Mouse (Mus musculus): ENCODE results near the gene Gfap. TPM values are rescaled to one million over a fixed set of nuclear protein-coding genes. Genes with fewer than 3 reads are reported as not detected.

Gfap gene
- polyA plus RNA-seq (2016; fragmentation: Nextera tagmentation; extraction: Ambion mirVana), result 0.05 and 0.09 TPM in 2 replicates

- peak; percentile 82 for DNase-seq (ENCODE audit: low spot score)
- Histone ChIP-seq H3K9me3 (replicated peaks) (no peaks in the 10 kb centered on the region), H3K4me3 (no peak within 1 kb of the TSS), H3K4me1 (peaks cover 12% of the 10 kb centered on the region), H3K36me3 (peaks cover 16% of the 10 kb centered on the region), H3K27ac (replicated peaks) (no peak within 1 kb of the TSS), H3K27me3 (ENCODE audit: low read depth, poor library complexity, severe bottlenecking) (peaks cover 32% of the 10 kb centered on the region)
- 12% methylated on average over 7 of the region's 7 CpGs for WGBS
These were observed at the start of gene Gfap for GRCm38 (mm10) chr11:102900763-102901162. Gfap (minus strand) TSS chr11:102900912.

- WGBS, result 1% methylated on average over 51 of the region's 51 CpGs
- peak overlapping the region; percentile 77 for H3K27ac ChIP-seq (replicated peaks)
- H3K4me3 ChIP-seq, result peak overlapping the region; percentile 60
- H3K9me3 ChIP-seq (replicated peaks), result no peaks in the 10 kb centered on the region
- peak; percentile 57 for DNase-seq (ENCODE audit: low spot score)
- H3K36me3 ChIP-seq, result no peaks in the 10 kb centered on the region
- H3K4me1 ChIP-seq, result peaks cover 65% of the 10 kb centered on the region
- H3K27me3 ChIP-seq (ENCODE audit: low read depth, poor library complexity, severe bottlenecking), result peaks cover 100% of the 10 kb centered on the region
These were observed 47.6 kb upstream of the Gfap start for GRCm38 (mm10) chr11:102948043-102948961.

DNA sequence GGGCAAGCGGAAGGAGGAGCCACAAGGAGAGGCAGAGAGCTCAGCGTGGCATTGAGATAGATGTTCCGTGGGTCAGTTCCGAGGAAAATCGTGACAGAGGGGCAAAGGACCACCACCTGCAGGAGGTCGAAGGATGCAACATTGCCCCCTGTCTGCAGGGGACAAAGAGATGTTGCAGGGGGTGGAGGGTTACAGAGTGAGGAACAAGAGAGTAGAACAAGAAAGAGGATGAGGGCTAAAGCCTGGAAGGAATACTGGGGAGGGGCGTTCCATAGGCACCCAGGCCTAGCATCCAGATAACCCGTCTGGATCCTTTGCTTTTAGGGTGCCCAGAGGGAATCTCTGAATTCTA is 46.3 kb upstream of the Gfap start:
- Histone ChIP-seq H3K36me3 (no peaks in the 10 kb centered on the region), H3K4me1 (peaks cover 52% of the 10 kb centered on the region), H3K9me3 (replicated peaks) (no peaks in the 10 kb centered on the region), H3K4me3 (peak overlapping the region; percentile 60), H3K27ac (replicated peaks) (peak overlapping the region; percentile 73; the same call in 1 of the 2 replicates), H3K27me3 (ENCODE audit: low read depth, poor library complexity, severe bottlenecking) (peaks cover 100% of the 10 kb centered on the region)
- DNase-seq (ENCODE audit: low spot score), result no peak
- whole genome bisulfite sequencing, result 1% methylated on average over 8 of the region's 8 CpGs

DNA sequence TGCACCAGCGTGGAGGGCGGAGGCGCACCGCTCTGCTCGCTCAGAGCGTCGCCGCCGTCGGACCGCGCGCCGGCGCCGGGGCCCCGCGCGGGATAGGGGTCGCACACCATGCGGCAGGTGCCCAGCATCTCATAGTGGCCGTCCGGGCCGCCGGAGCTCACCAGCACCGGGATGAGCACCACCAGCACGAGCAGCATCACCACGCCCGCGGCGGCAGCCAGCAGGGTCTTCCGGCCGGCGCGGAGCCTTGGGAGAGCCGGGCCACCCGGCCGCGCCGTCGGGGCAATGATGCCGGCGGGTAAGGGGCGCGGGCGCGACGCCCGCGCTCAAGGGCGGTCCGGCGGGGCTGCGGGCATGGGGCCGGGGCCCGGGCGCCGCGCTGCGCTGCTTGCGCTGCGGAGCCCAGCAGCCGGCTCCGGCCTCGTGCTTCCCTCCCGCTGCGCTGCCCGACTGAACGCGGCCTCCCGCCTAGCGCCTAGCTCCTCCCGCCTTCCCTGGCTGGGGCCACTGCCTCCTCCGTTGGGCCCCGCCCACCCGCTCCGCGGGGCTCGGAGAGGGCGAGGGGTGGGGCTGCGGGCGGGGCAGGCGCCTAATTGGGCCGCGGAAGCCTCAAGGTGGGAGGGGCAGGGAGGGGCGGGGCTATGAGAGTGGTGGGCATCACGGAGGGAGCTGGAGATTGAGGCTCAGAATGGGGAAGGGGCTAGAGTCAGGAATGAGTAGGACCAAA is 45.7 kb upstream of the Gfap start, which contains the start of gene C1ql1:
Gene C1ql1, minus strand, starts transcription at position 424 of the 727 bp plus-strand sequence.
- Histone ChIP-seq H3K27ac (replicated peaks) (peak within 1 kb of the TSS; percentile 73), H3K36me3 (no peaks in the 10 kb centered on the region), H3K4me3 (peak within 1 kb of the TSS; percentile 60), H3K9me3 (replicated peaks) (no peaks in the 10 kb centered on the region), H3K27me3 (ENCODE audit: low read depth, poor library complexity, severe bottlenecking) (peaks cover 99% of the 10 kb centered on the region), H3K4me1 (peaks cover 48% of the 10 kb centered on the region)
- WGBS, result under 1% methylated on average over 87 of the region's 87 CpGs
- DNase-seq (ENCODE audit: low spot score), result peak; percentile 92

DNA sequence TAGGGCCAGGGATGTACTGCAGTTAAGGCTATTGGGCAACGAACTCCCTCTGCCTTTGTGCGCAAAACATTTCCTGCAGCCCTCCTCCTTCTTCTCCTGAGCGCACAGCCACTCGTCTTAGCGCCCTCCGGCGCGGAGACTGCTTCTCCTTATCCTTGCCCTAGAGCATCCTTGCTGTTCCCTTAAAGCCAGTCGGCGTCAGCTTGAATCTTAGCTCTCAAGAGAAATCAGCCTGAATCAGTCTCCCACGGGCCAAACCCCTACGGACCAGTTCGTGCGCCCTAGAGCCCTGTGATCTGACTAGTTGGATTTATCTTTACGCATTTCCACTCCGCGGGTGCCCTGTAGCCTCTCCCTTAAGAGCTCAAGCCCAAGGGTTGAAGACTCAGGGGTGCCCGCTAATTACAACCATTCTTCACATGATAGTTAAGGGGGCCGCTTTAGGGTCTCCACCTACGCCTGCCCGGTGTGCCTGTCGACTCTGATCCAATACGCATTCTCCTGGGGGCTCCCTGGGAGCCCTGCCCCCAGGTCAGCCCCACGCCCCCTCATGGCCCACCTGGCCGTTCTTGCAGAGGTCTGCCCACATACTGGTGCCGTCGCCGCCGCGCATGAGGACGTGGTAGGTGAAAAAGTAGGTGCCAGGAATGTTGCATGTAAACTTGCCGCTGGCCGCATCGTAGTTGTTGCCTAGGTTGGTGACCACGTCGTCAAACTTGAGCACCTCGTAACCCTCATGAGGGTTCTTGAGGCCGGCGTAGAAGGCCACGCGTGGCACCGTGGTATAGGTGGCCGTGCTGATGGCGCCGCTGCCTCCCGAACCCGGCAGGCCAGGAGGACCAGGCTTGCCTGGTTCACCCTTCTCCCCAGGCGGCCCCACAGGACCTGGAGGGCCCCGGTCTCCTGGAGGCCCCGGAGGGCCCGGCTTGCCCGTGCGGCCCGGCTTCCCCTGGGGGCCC is 44.9 kb upstream of the Gfap start:
- H3K36me3 ChIP-seq, result no peaks in the 10 kb centered on the region
- DNase-seq (ENCODE audit: low spot score), result no peak
- H3K27ac ChIP-seq (replicated peaks), result peak overlapping the region; percentile 73
- H3K9me3 ChIP-seq (replicated peaks), result no peaks in the 10 kb centered on the region
- peaks cover 99% of the 10 kb centered on the region for H3K27me3 ChIP-seq (ENCODE audit: low read depth, poor library complexity, severe bottlenecking)
- WGBS, result 2% methylated on average over 54 of the region's 54 CpGs
- H3K4me1 ChIP-seq, result peaks cover 48% of the 10 kb centered on the region
- H3K4me3 ChIP-seq, result peak overlapping the region; percentile 60

- no peak overlapping the region for H3K27ac ChIP-seq (replicated peaks)
- H3K4me1 ChIP-seq, result peaks cover 46% of the 10 kb centered on the region
- no peaks in the 10 kb centered on the region for H3K36me3 ChIP-seq
- 70% methylated on average over 6 of the region's 6 CpGs for WGBS
- no peak for DNase-seq (ENCODE audit: low spot score)
- no peaks in the 10 kb centered on the region for H3K9me3 ChIP-seq (replicated peaks)
- no peak overlapping the region for H3K4me3 ChIP-seq
- peaks cover 90% of the 10 kb centered on the region for H3K27me3 ChIP-seq (ENCODE audit: low read depth, poor library complexity, severe bottlenecking)
These were observed 40.5 kb upstream of the Gfap start for GRCm38 (mm10) chr11:102941236-102941635.

DNA sequence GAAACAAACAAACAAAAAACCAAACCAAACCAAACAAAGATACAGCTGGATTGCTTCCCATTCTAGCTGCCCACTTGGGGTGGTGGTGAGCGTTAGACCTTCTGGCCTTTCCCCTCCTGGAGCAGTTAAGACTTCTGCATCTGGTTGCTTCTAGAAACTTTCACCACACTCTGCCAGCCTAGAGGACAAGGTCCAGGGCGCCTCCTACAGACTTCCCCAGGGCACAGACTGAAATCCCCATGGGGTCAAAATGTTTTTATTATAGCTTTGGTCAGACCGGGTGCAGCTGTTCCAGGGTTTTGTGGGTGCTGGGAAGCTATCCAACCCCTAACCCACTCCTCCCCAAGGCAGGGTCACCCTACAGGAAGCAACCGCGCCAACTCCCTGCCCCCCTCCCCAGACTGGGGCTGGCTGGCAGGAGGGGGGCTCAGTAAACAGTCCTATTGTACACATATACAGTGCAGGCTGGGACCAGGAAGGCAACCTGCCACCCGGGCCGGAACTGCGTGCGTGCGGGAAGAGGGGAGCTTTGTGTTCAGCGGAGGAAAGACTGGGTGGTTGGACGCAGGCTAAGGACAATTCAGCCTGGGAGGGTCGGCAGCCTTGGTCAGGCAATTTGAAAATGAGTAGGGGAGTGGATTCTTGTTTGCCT is 38.4 kb upstream of the Gfap start:
- Histone ChIP-seq H3K4me3 (no peak overlapping the region), H3K27me3 (ENCODE audit: low read depth, poor library complexity, severe bottlenecking) (peaks cover 73% of the 10 kb centered on the region)
- WGBS, result 54% methylated on average over 13 of the region's 13 CpGs

DNA sequence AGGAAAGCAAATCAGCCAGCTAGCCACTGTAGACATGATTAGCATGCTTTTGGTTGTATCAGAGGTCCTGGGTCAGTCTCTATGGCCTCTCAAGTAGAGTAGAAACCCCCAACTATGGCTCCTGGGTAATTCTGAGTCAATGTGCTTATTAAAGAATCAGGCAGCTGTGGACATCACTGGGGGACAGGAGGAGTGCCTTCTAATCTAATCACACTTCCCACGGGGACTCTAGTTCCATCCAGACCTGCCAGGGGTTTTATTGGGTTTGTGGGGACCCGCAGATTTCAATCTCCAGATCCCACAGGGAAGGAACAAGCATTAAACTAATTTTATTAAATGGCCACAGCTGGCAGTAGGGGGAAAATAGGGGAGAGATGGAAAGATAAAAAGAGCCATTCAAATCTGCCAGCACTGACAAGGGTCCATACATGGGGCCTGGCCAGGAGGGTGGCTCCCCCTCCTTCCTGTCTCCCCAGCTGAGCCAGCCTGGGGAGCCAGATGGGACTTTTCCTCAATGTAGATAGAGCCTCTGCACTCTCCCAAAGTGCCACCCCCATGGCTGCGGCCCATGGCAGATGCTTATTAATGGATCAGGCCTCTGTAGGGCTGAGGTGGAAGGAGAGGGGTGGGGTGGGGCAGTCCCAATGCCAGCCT is 36.9 kb upstream of the Gfap start:
- Histone ChIP-seq H3K9me3 (replicated peaks) (no peaks in the 10 kb centered on the region), H3K27ac (replicated peaks) (no peak overlapping the region), H3K4me3 (no peak overlapping the region), H3K27me3 (ENCODE audit: low read depth, poor library complexity, severe bottlenecking) (peaks cover 65% of the 10 kb centered on the region), H3K4me1 (peaks cover 30% of the 10 kb centered on the region), H3K36me3 (no peaks in the 10 kb centered on the region)
- 82% methylated on average over 3 of the region's 3 CpGs for WGBS
- no peak for DNase-seq (ENCODE audit: low spot score)

More for the DNA sequence above, 38.4 kb upstream of the Gfap start:
- H3K9me3 ChIP-seq (replicated peaks), result no peaks in the 10 kb centered on the region
- no peaks in the 10 kb centered on the region for H3K36me3 ChIP-seq
- H3K27ac ChIP-seq (replicated peaks), result peak overlapping the region; percentile 52; the same call in 1 of the 2 replicates
- DNase-seq (ENCODE audit: low spot score), result no peak
- peaks cover 30% of the 10 kb centered on the region for H3K4me1 ChIP-seq

DNA sequence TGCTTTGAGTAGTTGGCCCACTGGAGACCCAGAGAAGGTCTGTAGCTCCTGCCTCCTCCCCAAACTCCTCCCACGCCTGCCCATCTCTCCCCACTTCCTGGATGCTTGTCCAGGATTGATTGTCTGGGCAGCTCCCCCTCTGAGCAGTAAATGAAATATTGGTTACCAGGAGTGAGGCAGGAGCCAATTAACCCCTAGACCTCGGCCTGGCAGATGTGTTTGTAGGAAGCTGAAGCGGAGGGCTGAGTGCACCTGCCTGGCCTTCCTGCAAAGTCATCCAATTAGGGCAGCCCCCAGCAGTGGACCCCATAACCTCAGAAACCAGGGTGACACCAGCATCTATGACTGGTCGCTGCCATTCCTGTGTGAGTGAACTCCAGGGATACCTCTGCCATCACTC is 35.6 kb upstream of the Gfap start:
- Histone ChIP-seq H3K27me3 (ENCODE audit: low read depth, poor library complexity, severe bottlenecking) (peaks cover 52% of the 10 kb centered on the region), H3K4me1 (peaks cover 30% of the 10 kb centered on the region), H3K4me3 (no peak overlapping the region), H3K27ac (replicated peaks) (no peak overlapping the region), H3K36me3 (no peaks in the 10 kb centered on the region), H3K9me3 (replicated peaks) (no peaks in the 10 kb centered on the region)
- DNase-seq (ENCODE audit: low spot score), result no peak
- 60% methylated on average over 4 of the region's 4 CpGs for WGBS

DNA sequence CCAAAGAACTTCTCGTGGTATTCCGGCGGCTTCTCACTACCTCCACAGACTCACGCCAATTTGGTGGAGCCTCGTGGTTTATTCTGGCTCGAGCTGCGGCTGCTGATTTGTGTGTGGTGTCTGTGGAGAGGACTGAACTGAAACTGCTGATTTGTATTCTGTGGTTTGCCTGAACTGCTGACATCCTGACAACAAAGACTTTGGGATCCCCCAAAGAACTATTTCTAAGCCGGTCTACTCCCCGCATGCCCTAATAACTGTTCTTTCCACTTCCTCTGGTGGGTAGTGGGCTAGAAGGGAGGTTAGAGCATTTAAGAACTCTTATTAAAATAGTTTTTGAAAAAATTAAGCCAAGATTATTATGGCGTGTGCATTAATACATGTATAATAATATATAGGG is 30.0 kb upstream of the Gfap start:
- Histone ChIP-seq H3K27me3 (ENCODE audit: low read depth, poor library complexity, severe bottlenecking) (peaks cover 13% of the 10 kb centered on the region; the same call in 1 of the 2 replicates), H3K27ac (replicated peaks) (no peak overlapping the region), H3K9me3 (replicated peaks) (no peaks in the 10 kb centered on the region), H3K4me3 (no peak overlapping the region), H3K4me1 (peaks cover 2% of the 10 kb centered on the region), H3K36me3 (no peaks in the 10 kb centered on the region)
- no peak for DNase-seq (ENCODE audit: low spot score)
- WGBS, result 94% methylated on average over 10 of the region's 10 CpGs

DNA sequence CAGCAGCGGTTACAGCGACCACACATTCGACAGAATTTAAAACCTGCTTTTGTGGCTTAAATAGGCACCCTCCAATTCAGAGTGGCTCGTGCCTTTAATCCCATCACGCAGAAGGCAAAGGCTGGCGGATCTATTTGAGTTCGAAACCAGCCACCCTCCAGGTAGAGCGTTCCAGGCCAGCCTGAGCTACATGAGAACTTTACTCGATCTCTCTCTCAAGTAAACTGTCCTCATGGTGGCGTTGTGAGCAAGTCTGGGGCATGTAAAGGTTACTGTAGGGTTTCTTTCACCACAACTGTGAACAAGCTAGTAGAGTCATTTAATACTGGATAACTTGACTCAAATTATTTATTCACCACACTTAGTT is 24.6 kb upstream of the Gfap start:
- WGBS, result 2% methylated on average over 10 of the region's 10 CpGs
- no peak for DNase-seq (ENCODE audit: low spot score)
- peaks cover 28% of the 10 kb centered on the region for H3K36me3 ChIP-seq
- H3K9me3 ChIP-seq (replicated peaks), result no peaks in the 10 kb centered on the region
- H3K27me3 ChIP-seq (ENCODE audit: low read depth, poor library complexity, severe bottlenecking), result peaks cover 3% of the 10 kb centered on the region; the same call in 1 of the 2 replicates
- H3K4me3 ChIP-seq, result peak overlapping the region; percentile 93
- peaks cover 42% of the 10 kb centered on the region for H3K4me1 ChIP-seq
- peak overlapping the region; percentile 96 for H3K27ac ChIP-seq (replicated peaks)

Measured in midbrain, embryonic 10.5 days (tissue).